Mouse (Mus musculus) ovary, postnatal 36 days (tissue): Measurements from ENCODE around the gene Mrtfa.
A peak's percentile ranks its signal among the peaks of the same experiment; 100 is the strongest.

Experiments
- DNase-seq: peaks from one replicate; pipeline ENCODE4 v3.0.0; 2022; ENCODE audit warnings: low spot score, mixed read lengths

Mrtfa gene

DNA sequence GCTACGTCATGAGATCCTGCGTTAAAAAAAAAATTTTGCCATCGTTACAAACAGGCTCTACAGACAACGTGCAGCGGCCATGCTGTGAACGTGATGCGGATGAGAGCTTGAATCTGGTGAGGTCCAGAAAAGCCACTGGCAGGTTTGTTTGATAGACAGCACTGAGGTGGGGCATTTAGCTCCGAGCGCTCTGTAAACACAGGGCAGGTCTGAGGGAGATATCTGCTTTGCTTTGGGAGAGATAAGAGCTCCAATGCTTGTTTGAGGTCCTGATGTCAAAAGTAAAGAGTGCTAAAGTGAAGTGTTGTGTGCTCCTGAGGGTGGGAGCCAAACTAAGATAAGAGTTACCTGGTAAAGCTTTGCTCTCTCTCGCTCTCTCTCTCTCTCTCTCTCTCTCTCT, 6.6 kb upstream of the Mrtfa start:
- no peak for DNase-seq

DNA sequence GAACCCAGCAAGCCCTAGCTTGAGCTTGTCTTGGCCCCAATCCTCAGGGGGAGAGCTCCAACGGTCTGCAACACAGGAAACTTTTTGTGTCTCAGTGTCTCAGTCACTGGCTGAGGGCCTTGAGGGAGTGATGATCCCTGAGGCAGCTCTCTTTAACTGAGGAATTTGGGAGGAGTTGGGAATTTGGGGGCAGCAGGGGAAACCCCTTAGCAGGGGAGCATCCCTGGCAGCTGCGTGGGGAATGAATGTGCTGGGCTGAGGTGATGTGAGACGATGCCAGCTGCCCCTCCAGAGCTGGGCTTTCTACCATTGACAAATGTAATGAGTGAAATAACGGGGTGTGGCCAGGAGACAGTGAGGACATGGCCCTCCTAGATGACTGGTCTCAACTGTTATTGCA, 4.9 kb upstream of the Mrtfa start:
- DNase-seq = no peak

DNA sequence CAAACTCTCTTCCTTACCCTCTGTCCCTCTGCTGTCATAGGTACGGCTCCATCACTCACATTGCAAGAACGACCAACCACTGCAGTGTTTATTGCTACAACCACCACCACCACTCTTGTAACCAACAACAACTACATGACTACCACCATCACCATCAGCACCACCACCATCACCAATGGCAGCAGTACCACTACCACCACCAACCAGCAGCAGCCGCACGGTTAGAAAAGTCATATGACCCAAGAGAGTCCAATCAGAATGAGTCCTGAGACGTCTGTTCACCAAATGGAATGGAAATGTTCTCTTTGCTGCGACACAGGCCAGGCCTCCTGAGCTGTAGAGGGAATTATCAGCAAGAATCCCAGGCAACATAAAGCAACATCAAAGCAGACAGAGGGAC, 4.2 kb upstream of the Mrtfa start:
- DNase-seq = no peak

DNA sequence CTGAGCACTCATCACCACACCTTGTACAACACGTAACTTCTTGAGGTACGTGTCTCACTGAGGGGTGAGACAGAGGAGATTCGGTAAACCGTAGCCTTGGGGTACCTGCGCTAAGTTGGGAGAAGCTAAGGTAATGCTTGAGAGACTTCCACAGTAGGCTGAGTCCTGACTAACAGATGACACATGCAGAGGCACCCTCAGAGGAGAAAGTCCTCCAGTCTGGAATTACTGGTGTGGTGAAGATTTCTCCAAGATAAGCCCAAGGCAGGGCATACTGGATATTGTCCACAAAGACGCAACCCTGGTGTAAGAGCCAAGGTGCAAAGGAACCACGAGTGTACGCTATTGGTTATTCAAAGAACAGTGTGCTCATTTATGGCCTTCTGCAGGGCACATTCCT, 2.3 kb upstream of the Mrtfa start:
- DNase-seq = no peak

DNA sequence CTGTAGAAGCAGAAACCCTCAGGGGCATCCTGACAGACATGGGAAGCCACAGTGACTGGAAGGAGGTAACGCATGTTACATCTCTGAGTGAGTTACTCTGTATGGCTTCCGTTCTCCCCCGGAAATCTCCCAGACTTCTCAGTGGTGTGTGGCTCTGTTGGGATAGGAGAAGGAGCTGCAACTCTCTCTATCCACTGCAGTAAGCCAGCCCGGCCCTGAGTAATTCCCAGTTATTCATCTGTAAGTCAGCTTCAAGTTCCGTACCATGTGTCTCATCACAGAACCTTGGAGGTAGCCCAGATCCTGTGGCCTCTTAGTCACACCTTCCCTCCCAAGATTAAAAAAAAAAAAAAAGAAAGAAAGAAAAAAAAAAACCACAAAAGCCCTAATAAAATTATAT, 1.8 kb upstream of the Mrtfa start:
- DNase-seq = no peak

DNA sequence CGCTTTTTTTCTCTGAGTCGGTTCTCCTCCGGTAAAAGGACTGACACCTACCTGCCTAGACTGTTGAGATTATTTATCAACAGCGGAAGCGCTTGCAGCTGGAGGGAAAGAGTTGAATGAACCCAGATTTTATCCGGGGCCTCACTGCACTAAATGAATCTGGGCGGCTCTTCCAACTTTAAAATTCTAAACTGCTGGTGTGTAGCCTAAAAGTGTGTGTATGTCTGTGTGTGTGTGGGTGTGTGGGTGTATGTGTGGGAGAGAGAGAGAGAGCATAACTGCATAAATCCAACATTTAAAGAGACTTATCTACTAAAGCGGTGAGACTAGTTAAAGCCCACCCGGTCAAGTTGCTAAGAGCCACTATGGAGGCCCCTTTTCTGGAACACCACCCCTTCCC, 746 bp upstream of the Mrtfa start:
- DNase-seq = no peak

DNA sequence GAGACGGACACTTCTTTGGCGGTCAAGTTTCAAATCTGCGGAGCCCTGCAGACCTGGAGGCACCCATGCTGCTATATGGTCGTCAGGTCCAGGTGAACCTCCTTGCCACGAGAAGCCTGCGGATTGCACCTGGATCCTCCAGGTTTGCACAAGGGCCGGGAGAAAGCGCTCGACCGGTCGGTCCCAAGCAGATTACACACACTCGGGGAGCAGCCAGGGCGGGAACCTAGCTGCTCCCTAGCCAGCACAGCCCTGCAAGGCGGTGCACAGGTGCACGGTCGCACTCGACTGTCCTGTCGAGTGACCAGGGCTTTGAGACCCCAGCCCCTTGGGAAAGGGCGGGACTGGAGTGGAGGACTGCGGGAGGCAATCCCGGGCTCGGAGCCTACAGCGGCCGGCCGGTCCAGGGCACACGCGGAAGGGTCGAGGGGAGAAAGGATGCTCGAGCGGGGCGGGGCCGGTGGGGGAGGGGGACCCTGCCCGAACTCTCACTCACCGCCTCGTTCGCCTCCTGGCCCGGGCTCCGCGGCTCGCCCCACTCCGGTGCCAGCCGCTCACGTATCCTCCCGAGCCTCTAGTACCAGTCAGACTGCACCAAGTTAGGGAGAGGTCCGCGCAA, 437 bp downstream of the Mrtfa start:
- no peak for DNase-seq

DNA sequence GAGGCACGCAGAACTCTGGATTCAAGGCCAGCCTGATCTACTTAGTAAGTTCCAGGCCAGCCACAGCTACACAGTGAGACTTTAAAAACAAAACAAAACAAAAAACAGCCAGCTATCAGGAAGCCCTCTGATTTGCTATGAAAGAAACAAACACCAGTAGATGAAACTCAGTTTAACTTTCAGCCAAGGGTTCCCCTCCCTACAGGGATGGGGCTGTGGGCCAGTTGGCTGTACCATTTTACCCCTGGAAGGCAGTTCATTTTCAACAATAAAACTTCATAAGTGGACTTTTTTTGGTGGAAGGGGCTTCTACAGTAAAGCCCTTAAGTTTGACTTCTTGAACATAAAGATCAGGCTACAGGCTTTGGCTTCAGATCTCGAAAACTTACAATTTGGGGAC, 1.5 kb downstream of the Mrtfa start:
- DNase-seq = no peak

DNA sequence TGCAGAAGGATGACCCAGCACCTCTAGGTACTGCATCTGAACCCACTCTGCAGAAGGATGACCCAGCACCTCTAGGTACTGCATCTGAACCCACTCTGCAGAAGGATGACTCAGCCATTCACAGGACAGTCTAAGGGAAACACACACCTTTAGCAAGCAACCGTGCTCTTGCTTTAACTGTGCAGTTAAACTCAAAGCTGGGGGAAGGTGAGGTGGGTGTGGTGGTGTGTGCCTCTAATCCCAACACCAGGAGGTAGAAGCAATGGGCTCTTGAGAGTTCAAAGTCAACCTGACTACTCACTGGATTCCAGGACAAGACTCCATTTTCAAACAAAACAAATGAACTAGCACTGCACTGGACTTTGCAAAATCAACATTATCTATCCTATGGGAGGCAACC, 5.6 kb downstream of the Mrtfa start:
- no peak for DNase-seq

DNA sequence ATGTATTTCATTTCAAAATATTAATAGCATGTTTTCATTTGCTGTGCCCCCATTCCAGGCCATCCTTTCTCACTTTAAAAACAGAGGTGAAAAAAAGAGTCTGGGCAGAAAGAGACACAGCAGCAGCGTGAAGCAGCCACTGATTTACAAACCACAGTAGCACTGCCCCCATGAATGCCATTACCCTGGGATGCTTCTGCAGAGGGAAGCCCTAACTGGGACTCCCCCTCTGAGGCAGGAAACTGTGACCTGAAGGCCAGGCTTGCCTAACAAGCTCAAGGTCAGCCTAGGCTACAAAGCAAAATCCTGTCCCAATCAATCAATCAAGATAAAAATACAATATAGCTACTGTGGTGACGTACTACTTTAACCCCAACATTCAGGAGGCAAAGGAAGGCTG, 9.3 kb downstream of the Mrtfa start:
- no peak for DNase-seq

DNA sequence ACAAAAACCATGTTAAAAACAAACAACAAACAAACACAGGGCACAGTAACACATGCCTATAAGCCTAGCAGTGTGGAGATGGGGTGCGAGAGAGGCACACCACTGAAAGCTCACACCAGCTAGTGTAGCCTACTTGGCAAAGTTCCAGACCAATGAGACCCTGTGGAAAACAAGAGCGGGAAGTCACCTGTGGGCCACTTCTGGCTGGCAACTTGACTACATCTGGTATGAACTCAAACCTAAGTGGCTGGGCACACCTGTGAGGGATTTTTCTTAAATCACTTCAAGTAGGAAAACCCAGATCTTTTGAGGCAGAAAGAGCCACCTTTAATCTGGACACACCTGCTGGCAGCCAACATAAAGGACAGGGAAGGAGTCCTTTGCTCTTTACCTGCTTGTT, 11.0 kb downstream of the Mrtfa start:
- DNase-seq = no peak

DNA sequence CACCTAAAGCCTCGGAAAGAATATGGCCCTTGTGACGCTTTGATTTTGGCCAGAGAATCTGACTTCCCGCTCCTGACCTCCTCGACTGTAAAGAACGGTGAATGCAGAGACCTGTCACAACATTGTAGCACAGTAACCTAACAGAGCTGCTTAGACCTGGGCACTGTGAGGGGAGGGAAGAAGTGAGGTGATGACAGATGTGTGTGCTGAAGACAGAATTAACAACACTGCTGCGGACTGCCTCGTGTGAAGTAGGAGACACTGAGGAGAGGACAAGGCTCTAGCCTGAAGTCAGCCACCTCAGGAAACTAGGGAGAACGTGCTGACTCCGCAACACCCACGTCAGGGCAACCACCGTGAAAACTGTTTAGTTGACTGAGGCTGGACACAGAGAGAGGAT, 11.9 kb downstream of the Mrtfa start:
- no peak for DNase-seq

DNA sequence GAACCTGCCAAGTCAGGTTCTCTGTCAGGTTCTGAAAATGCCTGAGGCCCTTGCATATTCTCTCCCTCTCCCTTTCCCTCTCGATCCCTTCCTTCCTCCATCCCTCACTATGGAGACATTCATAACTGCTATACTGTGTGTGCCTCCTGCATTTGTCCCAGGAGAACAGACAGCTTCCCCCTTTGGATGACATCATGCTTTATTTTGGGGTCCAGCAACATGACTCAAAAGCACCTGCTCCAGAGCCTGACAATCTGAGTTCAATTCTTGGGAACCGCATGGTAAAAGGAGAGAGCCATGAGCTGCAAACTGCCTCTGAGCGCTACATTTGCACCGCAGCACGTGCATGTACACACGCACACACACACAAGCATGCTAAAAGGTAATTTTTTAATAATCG, 12.7 kb downstream of the Mrtfa start:
- DNase-seq = no peak

DNA sequence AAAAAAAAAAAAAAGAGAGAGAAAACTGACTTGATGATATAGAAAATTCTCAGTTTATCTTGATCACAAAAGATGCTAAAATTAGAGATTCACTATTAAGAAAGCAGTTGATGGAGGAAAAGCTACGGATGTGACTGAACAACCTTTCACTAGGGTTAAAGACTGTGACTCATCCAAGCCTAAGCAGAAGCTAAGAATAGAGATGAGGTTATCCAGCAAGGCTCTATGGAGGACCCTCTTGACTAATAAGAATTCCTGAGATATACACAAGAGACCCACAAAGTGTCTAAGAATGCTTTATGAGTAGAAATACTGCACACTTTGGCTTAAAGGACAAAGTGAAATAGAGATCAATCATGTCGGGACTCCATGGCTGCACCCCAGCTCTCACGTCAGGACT, 14.9 kb downstream of the Mrtfa start:
- DNase-seq = no peak

DNA sequence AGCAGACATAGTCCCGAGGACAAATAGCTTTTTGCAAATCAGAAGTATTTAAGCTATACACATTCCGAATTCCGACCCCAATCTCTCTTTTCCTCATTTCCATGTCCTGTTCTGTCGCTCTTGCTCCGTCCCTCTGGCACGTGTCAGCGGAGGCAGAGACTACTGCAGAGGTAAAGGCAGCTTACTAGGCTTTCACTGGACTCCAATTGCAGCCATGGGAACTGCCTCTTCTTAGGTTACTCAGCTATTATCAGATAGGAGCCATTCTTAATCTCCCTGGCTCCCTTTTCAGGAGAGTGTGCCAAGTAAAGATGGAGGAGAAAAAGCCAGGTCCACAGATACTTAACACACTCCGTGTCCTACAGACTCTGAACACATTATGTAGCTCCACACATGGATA, 18.3 kb downstream of the Mrtfa start:
- DNase-seq = no peak

DNA sequence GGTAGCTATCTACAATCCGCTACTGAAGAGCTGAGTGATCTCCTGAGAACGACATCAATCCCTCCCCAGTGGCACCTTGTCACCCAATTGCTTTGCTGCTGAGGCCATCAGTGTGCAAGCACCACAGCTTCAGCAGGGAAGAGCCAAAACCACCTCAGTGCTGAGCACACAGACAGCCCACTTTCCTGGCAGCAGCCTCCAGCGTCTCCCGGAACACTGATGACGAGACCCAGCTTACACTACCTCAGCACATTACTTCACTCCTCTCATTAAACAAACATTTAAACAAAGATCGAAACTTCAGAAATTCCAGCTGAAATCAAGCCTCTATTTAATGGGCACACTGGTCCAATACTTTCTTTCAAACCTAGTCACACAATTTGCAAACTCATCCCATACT, 21.8 kb downstream of the Mrtfa start:
- DNase-seq = no peak

DNA sequence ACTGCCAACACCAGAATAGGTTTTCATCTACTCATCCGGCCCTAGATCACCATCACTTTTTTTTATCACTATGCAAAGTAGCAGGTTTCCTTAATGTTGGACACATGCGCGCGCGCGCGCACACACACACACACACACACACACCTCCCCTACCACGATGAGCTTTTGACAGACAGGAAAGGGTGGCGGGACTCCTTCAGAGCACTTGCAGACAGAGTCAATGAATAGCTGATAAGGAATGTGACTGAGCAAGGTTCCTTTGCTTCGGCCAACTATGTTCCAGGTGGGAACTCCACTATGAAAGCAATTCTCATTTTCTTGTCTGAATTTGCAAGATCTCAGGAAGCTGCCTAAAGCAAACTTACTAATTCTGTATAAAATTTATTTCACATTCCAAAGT, 22.7 kb downstream of the Mrtfa start:
- no peak for DNase-seq

DNA sequence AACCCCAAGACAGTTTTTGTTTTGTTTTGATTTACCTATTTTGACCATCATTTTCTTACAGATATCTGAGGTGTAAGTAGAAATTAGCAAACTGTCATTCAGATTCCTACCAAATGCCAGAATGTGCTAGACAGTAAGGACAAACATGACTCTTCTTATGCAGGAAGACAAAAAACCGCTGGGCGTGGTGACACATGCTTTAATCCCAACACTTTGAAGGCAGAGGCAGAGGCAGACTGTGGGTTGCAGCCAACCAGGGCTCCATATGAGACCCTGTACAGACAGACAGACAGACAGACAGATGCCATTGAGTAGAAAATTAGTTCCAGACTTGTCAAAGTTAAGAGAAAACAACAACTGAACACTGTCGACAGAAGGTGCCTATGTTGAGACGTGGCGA, 24.3 kb downstream of the Mrtfa start:
- DNase-seq = no peak

DNA sequence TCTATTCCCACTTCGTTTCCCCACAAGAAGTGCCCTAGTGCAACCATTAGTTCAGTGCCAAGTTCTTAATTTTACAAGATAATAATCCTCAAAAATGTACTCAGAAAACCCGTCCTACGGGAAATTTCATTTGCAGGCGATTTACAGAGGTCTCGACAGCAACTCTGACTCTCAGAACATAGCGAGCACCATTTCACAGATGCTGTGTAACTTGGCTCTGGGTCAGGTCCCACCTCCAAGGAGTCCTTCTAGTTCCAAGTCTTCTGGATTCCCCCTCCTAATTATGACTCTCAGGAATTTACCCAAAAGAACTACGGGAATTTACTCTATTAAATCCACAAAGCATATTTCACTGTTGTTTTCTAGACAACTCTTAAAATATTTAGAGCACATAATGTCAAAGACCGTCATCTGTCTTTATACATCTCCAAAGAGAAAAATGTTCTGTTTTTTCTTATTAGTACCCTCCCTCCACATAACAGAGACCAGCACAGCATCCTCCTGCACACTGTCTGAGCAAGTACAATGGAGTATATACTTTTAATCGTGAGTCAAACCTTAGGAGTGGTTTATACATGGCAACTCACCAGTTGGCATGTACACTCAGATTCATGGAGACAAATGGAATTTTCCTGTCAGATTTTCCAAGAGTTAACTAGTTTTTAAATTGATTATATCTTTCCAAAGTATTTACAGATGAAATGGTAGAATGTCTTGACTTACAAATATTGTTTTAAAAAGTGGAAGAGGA, 25.8 kb downstream of the Mrtfa start:
- no peak for DNase-seq

DNA sequence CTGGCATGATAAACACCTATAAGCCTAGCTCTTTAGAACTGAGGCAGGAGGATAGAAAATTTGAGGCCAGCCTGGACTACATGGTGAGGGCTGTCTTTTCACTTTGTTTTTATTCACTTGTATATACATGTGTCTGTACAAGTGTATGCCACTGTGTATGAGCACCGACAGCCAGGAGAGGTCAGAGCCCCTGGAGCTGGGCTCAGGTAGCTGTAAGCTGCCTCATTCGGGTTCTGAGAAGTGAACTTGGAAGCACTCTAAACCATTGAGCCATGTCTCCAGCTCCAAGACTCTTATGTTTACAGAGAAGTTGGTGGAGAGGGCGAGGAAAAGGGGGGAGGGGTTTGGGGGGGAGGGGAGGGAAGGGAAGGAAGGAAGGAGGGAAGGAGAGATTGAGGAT, 29.0 kb downstream of the Mrtfa start:
- no peak for DNase-seq

DNA sequence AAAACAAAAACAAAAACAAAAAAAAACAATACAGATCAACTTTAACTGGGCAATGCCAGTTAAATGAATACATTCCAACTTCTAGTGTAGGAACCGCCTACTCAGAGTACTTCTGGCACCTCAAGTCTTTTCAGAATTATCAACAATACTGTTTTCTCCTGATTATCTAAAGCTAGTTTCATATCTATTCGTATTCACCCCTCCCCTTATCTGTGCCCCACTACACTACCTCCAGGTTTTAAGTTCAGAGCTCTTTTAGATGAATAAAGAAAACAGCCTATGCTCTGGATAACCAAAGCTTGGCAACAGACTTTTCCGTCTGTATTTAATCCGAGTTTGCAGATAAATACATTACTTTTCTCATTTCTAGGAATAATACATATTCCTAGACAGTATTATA, 29.9 kb downstream of the Mrtfa start:
- no peak for DNase-seq

DNA sequence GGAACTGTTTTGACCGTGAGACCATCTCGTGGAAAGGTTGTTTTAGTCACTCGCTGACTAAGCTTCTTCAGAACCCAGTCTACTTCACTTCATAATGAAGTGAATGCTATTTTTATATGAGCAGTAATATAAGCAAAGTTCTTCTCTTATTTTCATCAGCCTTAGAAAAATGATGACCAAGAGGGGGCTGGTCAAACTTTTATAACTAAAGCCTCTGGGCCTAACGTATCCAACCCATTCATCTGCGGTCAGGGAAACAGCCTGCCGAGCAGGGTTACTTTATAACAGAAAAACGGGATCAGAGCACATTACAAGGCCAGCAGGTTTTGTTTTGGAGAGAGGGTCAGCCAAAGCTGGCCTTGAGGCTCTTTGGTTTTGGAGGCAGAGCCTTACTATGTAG, 31.3 kb downstream of the Mrtfa start:
- peak; percentile 12 for DNase-seq

DNA sequence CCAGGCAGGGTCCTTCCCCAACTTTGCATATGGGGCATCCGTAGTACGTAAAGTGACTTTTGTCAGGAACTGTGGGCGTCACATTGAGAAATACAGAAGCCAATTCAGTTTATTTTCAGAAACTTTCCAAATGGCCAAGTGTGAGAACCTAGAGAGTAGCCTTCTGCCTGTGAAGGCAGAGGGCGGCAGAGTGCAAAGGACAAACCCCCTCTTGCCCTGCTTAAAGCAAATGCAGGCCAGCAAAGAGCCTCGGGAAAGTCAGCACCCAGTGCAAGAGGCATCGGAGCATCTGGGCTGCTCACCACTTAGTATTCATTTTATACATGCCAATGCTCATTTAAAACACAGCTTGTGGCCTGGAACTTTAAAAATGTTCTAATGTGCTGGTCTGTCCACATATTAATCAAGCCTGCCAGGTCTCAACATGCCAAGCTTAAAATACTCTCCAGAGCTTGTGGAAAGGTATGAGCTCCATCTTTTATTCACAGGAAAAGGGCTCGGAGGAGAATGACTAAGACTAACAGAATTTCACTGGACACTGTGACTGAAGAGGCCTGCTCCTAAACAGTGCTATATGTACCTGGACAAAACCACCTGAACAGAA, 31.9 kb downstream of the Mrtfa start:
- peak; percentile 15 for DNase-seq

DNA sequence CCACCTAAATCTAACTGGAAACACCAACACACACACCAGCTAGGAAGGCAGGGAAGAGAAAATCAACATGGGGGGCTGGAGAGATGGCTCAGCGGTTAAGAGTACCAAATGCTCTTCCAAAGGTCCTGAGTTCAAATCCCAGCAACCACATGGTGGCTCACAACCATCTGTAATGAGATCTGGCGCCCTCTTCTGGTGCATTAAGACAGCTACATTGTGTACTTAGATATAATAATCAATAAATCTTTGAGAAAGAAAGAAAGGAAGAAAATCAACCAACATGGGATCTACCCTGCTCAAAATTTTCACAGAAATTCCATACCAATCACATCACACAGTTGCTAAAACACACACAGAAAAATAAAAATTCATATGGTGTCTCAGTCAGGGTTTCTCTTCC, 34.1 kb downstream of the Mrtfa start:
- no peak for DNase-seq
